In the genomic region with DNA sequence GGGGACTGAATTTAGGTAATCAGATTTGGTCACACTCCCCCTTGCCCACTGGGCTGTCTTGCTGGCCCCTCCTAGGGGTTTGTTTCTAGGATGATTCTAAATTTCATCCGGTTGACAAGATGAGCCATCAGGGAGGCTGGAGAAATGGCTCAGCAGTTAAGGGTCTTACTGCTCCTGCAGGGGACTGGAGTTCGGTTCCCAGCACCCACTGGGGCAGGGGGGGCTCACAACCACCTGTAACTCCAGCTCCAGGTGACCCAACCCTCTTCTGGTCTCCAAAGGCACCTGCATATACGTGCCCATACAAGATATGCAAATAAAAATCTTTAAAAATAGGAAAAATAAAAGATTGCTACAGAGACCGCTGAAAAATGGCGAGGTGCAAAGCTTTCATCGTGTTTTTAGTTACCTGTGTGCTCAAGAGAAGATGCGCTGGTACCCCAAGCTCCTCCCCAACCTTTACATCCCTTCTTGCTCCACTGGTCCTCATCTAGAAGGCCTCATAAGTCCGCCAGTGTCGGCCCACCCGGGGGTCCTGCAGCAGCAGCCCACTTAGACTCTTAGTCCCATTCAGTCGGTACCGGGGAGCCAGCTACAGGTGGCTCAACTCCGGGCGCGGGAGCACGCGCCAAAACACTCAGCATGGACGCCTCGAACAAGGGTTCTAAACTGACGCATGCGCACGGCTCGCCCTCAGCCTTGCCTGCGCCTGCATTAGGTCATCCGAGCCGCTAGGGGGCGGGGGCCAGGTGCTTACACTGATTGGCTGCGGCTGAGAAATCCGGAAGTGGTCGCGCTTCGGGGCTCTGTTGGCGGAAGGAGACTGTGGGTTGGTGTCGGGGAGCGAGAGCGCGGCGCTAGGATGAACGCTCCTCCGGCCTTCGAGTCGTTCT, we compare ENCODE assay signal across 8 mouse cellular contexts. TPM values are rescaled to one million over a fixed set of nuclear protein-coding genes. Genes with fewer than 3 reads are reported as not detected.
A peak's percentile ranks its signal among the peaks of the same experiment; 100 is the strongest.
DNase-seq lines count a peak whose midpoint lies in the region; ATAC-seq and TF ChIP-seq lines count a peak whose summit lies in the region.

A gene (plus strand): TSS at position 741 of the 893 bp plus-strand sequence.

- WGBS in heart, embryonic 12.5 days, result 3% methylated on average over 41 of the region's 42 CpGs
- 4% methylated on average over 42 of the region's 42 CpGs for WGBS in kidney, postnatal 0 days
- WGBS in liver, embryonic 11.5 days, result 3% methylated on average over 42 of the region's 42 CpGs
- 3% methylated on average over 42 of the region's 42 CpGs for whole genome bisulfite sequencing in stomach, embryonic 14.5 days

- TF ChIP-seq POLR2A in brain, embryonic 14.5 days (IDR thresholded peaks at IDR 0.05; ENCODE audit: borderline replicate concordance, extremely low read depth, insufficient read depth, insufficient read length, poor library complexity, severe bottlenecking), result peak; percentile 59; the same call in 1 of the 2 replicates

- peak; percentile 94 for ATAC-seq in heart, embryonic 12.5 days (ENCODE audit: insufficient number of reproducible peaks, low FRiP score)
- ATAC-seq in kidney, postnatal 0 days (replicated peaks; ENCODE audit: low FRiP score, low read depth), result peak; percentile 95
- peak; percentile 96 for ATAC-seq in liver, embryonic 11.5 days (replicated peaks; ENCODE audit: low FRiP score)
- ATAC-seq in stomach, embryonic 14.5 days (ENCODE audit: insufficient number of reproducible peaks, insufficient read depth, low FRiP score, low read depth), result peak; percentile 94

- H3K4me1 ChIP-seq in erythroblast, embryonic 14.5 days (ENCODE audit: control insufficient read depth), result peaks cover 37% of the 10 kb centered on the region
- peaks cover 18% of the 10 kb centered on the region for H3K4me1 ChIP-seq in heart, embryonic 12.5 days (replicated peaks)
- H3K4me1 ChIP-seq in kidney, postnatal 0 days (replicated peaks; ENCODE audit: insufficient read depth, low read length), result peaks cover 11% of the 10 kb centered on the region
- H3K4me1 ChIP-seq in liver, embryonic 11.5 days (replicated peaks; ENCODE audit: control insufficient read depth, insufficient read depth, low read length), result peaks cover 10% of the 10 kb centered on the region
- peaks cover 15% of the 10 kb centered on the region for H3K4me1 ChIP-seq in stomach, embryonic 14.5 days (ENCODE audit: control insufficient read depth, insufficient read depth, low read length)

- peak; percentile 98 for TF ChIP-seq CTCF in C2C12 (IDR thresholded peaks at IDR 0.05; ENCODE audit: control insufficient read depth, insufficient read depth, insufficient read length)
- peak; percentile 98 for TF ChIP-seq CTCF in brain, embryonic 14.5 days (IDR thresholded peaks at IDR 0.05; ENCODE audit: borderline replicate concordance, extremely low read depth, insufficient read depth, insufficient read length)
- TF ChIP-seq CTCF in kidney, postnatal 0 days (IDR thresholded peaks at IDR 0.05; ENCODE audit: low read depth), result peak; percentile 99

- H3K9me3 ChIP-seq in erythroblast, embryonic 14.5 days (ENCODE audit: control insufficient read depth, low read length), result no peaks in the 10 kb centered on the region
- H3K9me3 ChIP-seq in heart, embryonic 12.5 days (replicated peaks), result no peaks in the 10 kb centered on the region
- no peaks in the 10 kb centered on the region for H3K9me3 ChIP-seq in kidney, postnatal 0 days (replicated peaks; ENCODE audit: low read length)
- H3K9me3 ChIP-seq in liver, embryonic 11.5 days (ENCODE audit: control insufficient read depth, low read length), result no peaks in the 10 kb centered on the region
- no peaks in the 10 kb centered on the region for H3K9me3 ChIP-seq in stomach, embryonic 14.5 days (ENCODE audit: control insufficient read depth, low read depth, low read length)

- peaks cover 23% of the 10 kb centered on the region for H3K36me3 ChIP-seq in C2C12 (ENCODE audit: control insufficient read depth, insufficient read depth)
- H3K36me3 ChIP-seq in erythroblast, embryonic 14.5 days (ENCODE audit: control insufficient read depth), result peaks cover 29% of the 10 kb centered on the region
- peaks cover 12% of the 10 kb centered on the region for H3K36me3 ChIP-seq in heart, embryonic 12.5 days
- peaks cover 10% of the 10 kb centered on the region; the same call in 1 of the 2 replicates for H3K36me3 ChIP-seq in kidney, postnatal 0 days (ENCODE audit: insufficient read depth, low read length)
- H3K36me3 ChIP-seq in liver, embryonic 11.5 days (ENCODE audit: control insufficient read depth, insufficient read depth, low read length), result peaks cover 7% of the 10 kb centered on the region
- H3K36me3 ChIP-seq in stomach, embryonic 14.5 days (ENCODE audit: control insufficient read depth, insufficient read depth, low read length), result peaks cover 16% of the 10 kb centered on the region

- H3K9ac ChIP-seq in heart, embryonic 12.5 days, result peak within 1 kb of the TSS; percentile 92
- peak within 1 kb of the TSS; percentile 91 for H3K9ac ChIP-seq in kidney, postnatal 0 days (ENCODE audit: low read depth, low read length)
- H3K9ac ChIP-seq in liver, embryonic 11.5 days (ENCODE audit: low read depth, low read length), result peak within 1 kb of the TSS; percentile 69
- peak within 1 kb of the TSS; percentile 89 for H3K9ac ChIP-seq in stomach, embryonic 14.5 days (replicated peaks; ENCODE audit: low read depth, low read length)

- H3ac ChIP-seq in C2C12 (ENCODE audit: control insufficient read depth, insufficient read length, low read depth), result peak within 1 kb of the TSS; percentile 53

- H3K79me3 ChIP-seq in C2C12 (ENCODE audit: low read depth), result peaks cover 26% of the 10 kb centered on the region

- peak; percentile 99 for DNase-seq in brain, embryonic 14.5 days (ENCODE audit: low read depth)
- DNase-seq in kidney, postnatal 0 days (ENCODE audit: low spot score), result peak; percentile 99
- peak; percentile 98 for DNase-seq in liver, embryonic 11.5 days (ENCODE audit: low spot score)
- peak; percentile 99 for DNase-seq in naive thymus-derived CD4-positive, alpha-beta T cell, adult 2 months (ENCODE audit: low read depth)

- H3K27ac ChIP-seq in heart, embryonic 12.5 days (ENCODE audit: poor library complexity, severe bottlenecking), result 0 out of 2 replicates have a peak within 1 kb of the TSS, but pooled peaks have one; percentile 31
- H3K27ac ChIP-seq in kidney, postnatal 0 days, result peak within 1 kb of the TSS; percentile 79
- H3K27ac ChIP-seq in liver, embryonic 11.5 days (ENCODE audit: low read depth, low read length), result no peak within 1 kb of the TSS
- peak within 1 kb of the TSS; percentile 61; the same call in 1 of the 2 replicates for H3K27ac ChIP-seq in stomach, embryonic 14.5 days (ENCODE audit: low read length)

- H3K79me2 ChIP-seq in C2C12 (ENCODE audit: control insufficient read depth, insufficient read depth), result peaks cover 44% of the 10 kb centered on the region

- peak within 1 kb of the TSS; percentile 87 for H3K4me3 ChIP-seq in C2C12 (ENCODE audit: insufficient read depth, poor library complexity, severe bottlenecking)
- H3K4me3 ChIP-seq in erythroblast, embryonic 14.5 days (replicated peaks), result peak within 1 kb of the TSS; percentile 78
- H3K4me3 ChIP-seq in heart, embryonic 12.5 days, result peak within 1 kb of the TSS; percentile 96
- peak within 1 kb of the TSS; percentile 95 for H3K4me3 ChIP-seq in kidney, postnatal 0 days (replicated peaks; ENCODE audit: low read depth, low read length)
- H3K4me3 ChIP-seq in liver, embryonic 11.5 days (ENCODE audit: low read depth, low read length), result peak within 1 kb of the TSS; percentile 83
- H3K4me3 ChIP-seq in stomach, embryonic 14.5 days (ENCODE audit: low read depth, low read length), result peak within 1 kb of the TSS; percentile 94

- no peaks in the 10 kb centered on the region for H3K27me3 ChIP-seq in C2C12 (ENCODE audit: control insufficient read depth, insufficient read depth, insufficient read length)
- H3K27me3 ChIP-seq in erythroblast, embryonic 14.5 days (ENCODE audit: control insufficient read depth), result no peaks in the 10 kb centered on the region
- H3K27me3 ChIP-seq in heart, embryonic 12.5 days (replicated peaks), result no peaks in the 10 kb centered on the region
- H3K27me3 ChIP-seq in kidney, postnatal 0 days (ENCODE audit: insufficient read depth, low read length), result no peaks in the 10 kb centered on the region
- H3K27me3 ChIP-seq in liver, embryonic 11.5 days (replicated peaks; ENCODE audit: control insufficient read depth, insufficient read depth, low read length), result no peaks in the 10 kb centered on the region
- no peaks in the 10 kb centered on the region for H3K27me3 ChIP-seq in stomach, embryonic 14.5 days (ENCODE audit: control insufficient read depth, insufficient read depth, low read length)

- H3K4me2 ChIP-seq in heart, embryonic 12.5 days, result peak within 1 kb of the TSS; percentile 88
- peak within 1 kb of the TSS; percentile 91 for H3K4me2 ChIP-seq in kidney, postnatal 0 days (ENCODE audit: low read length)
- H3K4me2 ChIP-seq in liver, embryonic 11.5 days, result peak within 1 kb of the TSS; percentile 98
- peak within 1 kb of the TSS; percentile 91 for H3K4me2 ChIP-seq in stomach, embryonic 14.5 days (replicated peaks; ENCODE audit: low read depth, low read length)

TF ChIP-seq in C2C12, 6 proteins besides CTCF, POLR2A, EP300 and RAD21:
- TF ChIP-seq MAX (IDR thresholded peaks at IDR 0.05), result peak; percentile 58
- TF ChIP-seq USF1 (IDR thresholded peaks at IDR 0.05; ENCODE audit: low read depth), result no peak

RNA-seq across cellular contexts. Expression of the gene that starts here (rescaled TPM):
- 206 TPM for polyA plus RNA-seq in C2C12 (2012; fragmentation: generic; extraction: Trizol)
- polyA plus RNA-seq in brain, embryonic 14.5 days (2012; rRNA removed), result 144 and 199 TPM in 2 replicates
- polyA plus RNA-seq in erythroblast, embryonic 14.5 days (2012), result 9.9 and 12.2 TPM in 2 replicates
- polyA plus RNA-seq in heart, embryonic 12.5 days (2016; fragmentation: Nextera tagmentation; extraction: Ambion mirVana), result 147 and 161 TPM in 2 replicates
- polyA plus RNA-seq in kidney, postnatal 0 days (2015; fragmentation: Nextera tagmentation; extraction: Ambion mirVana), result 239 and 250 TPM in 2 replicates
- polyA plus RNA-seq in liver, embryonic 11.5 days (2014; fragmentation: Nextera tagmentation; extraction: Ambion mirVana), result 253 and 261 TPM in 2 replicates
- 239 and 243 TPM in 2 replicates for polyA plus RNA-seq in stomach, embryonic 14.5 days (2014; fragmentation: Nextera tagmentation; extraction: Ambion mirVana)

Comparison
In these comparisons a context has a peak if more than half of its experiments do, and no peak if none do; other contexts are left out.
1. RNA of the gene that starts here (polyA plus RNA-seq): 253 to 261 TPM in liver, embryonic 11.5 days, 239 to 250 TPM in kidney, postnatal 0 days, 239 to 243 TPM in stomach, embryonic 14.5 days, 206 TPM in C2C12 (single experiment), 147 to 161 TPM in heart, embryonic 12.5 days and 144 to 199 TPM in brain, embryonic 14.5 days; 9.9 to 12.2 TPM in erythroblast, embryonic 14.5 days; every median in the first group is over 10 times any median in the second.
2. Peak in every context shown above with its lines, with median percentiles within 50 percentile points of each other: H3K4me3 ChIP-seq, CTCF ChIP-seq, DNase-seq, ATAC-seq, H3K4me2 ChIP-seq and H3K9ac ChIP-seq.